Mouse (Mus musculus) adrenal gland, postnatal 0 days (tissue): ENCODE measurements around the gene Phactr1. TPM values are rescaled to one million over a fixed set of nuclear protein-coding genes. Genes with fewer than 3 reads are reported as not detected.

Experiments
- polyA plus RNA-seq: library from polyadenylated mRNA; unstranded; fragments of >200 nt; fragmentation: Nextera tagmentation; extraction: Ambion mirVana; gene quantifications from 2 replicates; pipeline ENCODE4 v1.2.1, GENCODE M21; 2015

The Phactr1 gene
- polyA plus RNA-seq: 17.6 and 20.5 TPM in 2 replicates

GRCm38 (mm10) chr13:42680391-42680994 lies at the start of gene Phactr1:
TSS of gene Phactr1 (plus strand) at chr13:42680623.

GRCm38 (mm10) chr13:43171020-43171710 lies 490.7 kb downstream of the Phactr1 start, which contains the start of gene Tbc1d7:
TSS of gene Tbc1d7 (minus strand) at chr13:43171501.

